Mouse (Mus musculus): ENCODE measurements around the gene Adamtsl1. TPM values are rescaled to one million over a fixed set of nuclear protein-coding genes. Genes with fewer than 3 reads are reported as not detected.

Gene Adamtsl1
- polyA plus RNA-seq, 1 experiment, result 3.2 TPM

DNA sequence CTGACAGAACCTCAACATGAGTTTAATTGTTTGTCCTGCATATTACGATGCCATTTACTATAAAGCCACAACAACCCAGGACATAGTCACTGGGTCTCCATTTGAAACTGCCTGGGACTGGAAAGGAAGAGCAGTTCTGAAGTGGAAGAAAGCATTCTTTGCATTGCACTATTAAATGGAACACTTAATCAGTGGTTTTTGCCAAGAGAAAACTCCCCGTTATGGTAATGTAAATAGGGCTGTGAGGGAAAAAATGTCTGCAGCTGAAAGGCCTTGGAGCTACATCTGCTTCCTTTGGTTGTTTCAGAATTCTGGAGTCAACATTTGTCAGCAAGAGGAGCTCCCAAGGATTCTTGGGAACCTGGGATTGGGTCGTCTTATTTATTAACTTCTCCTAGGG lies 462.2 kb downstream of the Adamtsl1 start:
- Histone ChIP-seq H3K4me3 (ENCODE audit: insufficient read depth, low read depth, low read length) (no peak overlapping the region), H3K27ac (replicated peaks; ENCODE audit: low read depth, low read length) (no peak overlapping the region), H3K4me1 (ENCODE audit: control insufficient read depth, insufficient read depth, insufficient read length, low read length) (no peaks in the 10 kb centered on the region)

DNA sequence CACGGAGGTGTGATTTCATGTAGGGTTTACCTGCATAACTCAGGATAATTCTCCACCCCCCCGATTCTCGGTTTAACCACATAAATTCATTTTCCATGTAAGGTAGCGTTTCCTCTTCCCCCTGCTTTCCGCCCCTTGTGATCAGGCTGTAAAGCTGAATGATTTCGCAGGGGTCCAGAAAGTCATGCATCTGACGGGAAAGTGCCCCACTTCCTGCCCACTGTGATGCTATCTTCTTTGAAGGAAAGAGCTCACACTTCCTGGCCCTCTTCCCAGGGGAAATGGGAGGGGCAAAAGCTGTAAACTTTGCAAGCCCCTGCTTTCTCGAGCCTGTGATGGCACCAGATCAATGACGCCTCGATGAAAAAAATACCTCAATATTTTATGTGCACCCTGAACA lies 465.2 kb downstream of the Adamtsl1 start:
- H3K27ac ChIP-seq (replicated peaks; ENCODE audit: low read depth, low read length), result no peak overlapping the region
- no peaks in the 10 kb centered on the region for H3K4me1 ChIP-seq (ENCODE audit: control insufficient read depth, insufficient read depth, insufficient read length, low read length)
- no peak overlapping the region for H3K4me3 ChIP-seq (ENCODE audit: insufficient read depth, low read depth, low read length)

DNA sequence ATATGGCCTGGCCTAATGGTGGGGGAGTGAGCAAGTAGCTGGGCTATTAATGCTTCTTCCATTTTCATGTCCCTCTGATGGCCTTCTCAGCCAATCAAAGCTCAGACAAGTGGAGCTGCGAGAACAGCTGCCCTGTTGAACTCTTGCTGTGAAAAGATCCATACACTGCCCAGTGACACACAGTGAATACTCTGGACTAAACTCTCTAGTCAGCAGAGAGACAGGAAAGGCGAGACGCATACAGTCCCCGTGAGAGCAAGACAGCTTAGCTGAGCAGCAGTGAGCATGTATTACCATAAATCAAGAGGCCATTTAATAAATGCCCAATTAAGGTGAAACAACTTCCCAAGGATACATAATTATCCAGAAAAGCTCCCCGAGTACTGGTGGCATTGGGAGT lies 492.6 kb downstream of the Adamtsl1 start:
- Histone ChIP-seq H3K4me3 (ENCODE audit: insufficient read depth, low read depth, low read length) (no peak overlapping the region), H3K4me1 (ENCODE audit: control insufficient read depth, insufficient read depth, insufficient read length, low read length) (no peaks in the 10 kb centered on the region)

GRCm38 (mm10) chr4:86013640-86014039 lies 499.7 kb downstream of the Adamtsl1 start:
- no peak overlapping the region for H3K4me3 ChIP-seq (ENCODE audit: insufficient read depth, low read depth, low read length)
- no peaks in the 10 kb centered on the region for H3K4me1 ChIP-seq (ENCODE audit: control insufficient read depth, insufficient read depth, insufficient read length, low read length)

More for the DNA sequence above, 492.6 kb downstream of the Adamtsl1 start:
- no peak overlapping the region for H3K27ac ChIP-seq (replicated peaks; ENCODE audit: low read depth, low read length)

GRCm38 (mm10) chr4:86018928-86019327 lies 505.0 kb downstream of the Adamtsl1 start:
- H3K4me1 ChIP-seq (ENCODE audit: control insufficient read depth, insufficient read depth, insufficient read length, low read length), result no peaks in the 10 kb centered on the region; the same call in 1 of the 2 replicates
- H3K27ac ChIP-seq (replicated peaks; ENCODE audit: low read depth, low read length), result no peak overlapping the region
- H3K4me3 ChIP-seq (ENCODE audit: insufficient read depth, low read depth, low read length), result no peak overlapping the region

More at GRCm38 (mm10) chr4:86013640-86014039, 499.7 kb downstream of the Adamtsl1 start:
- H3K27ac ChIP-seq (replicated peaks; ENCODE audit: low read depth, low read length), result no peak overlapping the region

GRCm38 (mm10) chr4:86019586-86019985 lies 505.6 kb downstream of the Adamtsl1 start:
- no peak overlapping the region for H3K4me3 ChIP-seq (ENCODE audit: insufficient read depth, low read depth, low read length)
- no peak overlapping the region for H3K27ac ChIP-seq (replicated peaks; ENCODE audit: low read depth, low read length)
- H3K4me1 ChIP-seq (ENCODE audit: control insufficient read depth, insufficient read depth, insufficient read length, low read length), result no peaks in the 10 kb centered on the region; the same call in 1 of the 2 replicates

GRCm38 (mm10) chr4:86020372-86021090 lies 506.6 kb downstream of the Adamtsl1 start:
- Histone ChIP-seq H3K4me3 (ENCODE audit: insufficient read depth, low read depth, low read length) (no peak overlapping the region), H3K27ac (replicated peaks; ENCODE audit: low read depth, low read length) (no peak overlapping the region), H3K4me1 (ENCODE audit: control insufficient read depth, insufficient read depth, insufficient read length, low read length) (no peaks in the 10 kb centered on the region; the same call in 1 of the 2 replicates)

GRCm38 (mm10) chr4:86024573-86025160 lies 510.7 kb downstream of the Adamtsl1 start:
- Histone ChIP-seq H3K4me1 (ENCODE audit: control insufficient read depth, insufficient read depth, insufficient read length, low read length) (no peaks in the 10 kb centered on the region; the same call in 1 of the 2 replicates), H3K4me3 (ENCODE audit: insufficient read depth, low read depth, low read length) (no peak overlapping the region)

DNA sequence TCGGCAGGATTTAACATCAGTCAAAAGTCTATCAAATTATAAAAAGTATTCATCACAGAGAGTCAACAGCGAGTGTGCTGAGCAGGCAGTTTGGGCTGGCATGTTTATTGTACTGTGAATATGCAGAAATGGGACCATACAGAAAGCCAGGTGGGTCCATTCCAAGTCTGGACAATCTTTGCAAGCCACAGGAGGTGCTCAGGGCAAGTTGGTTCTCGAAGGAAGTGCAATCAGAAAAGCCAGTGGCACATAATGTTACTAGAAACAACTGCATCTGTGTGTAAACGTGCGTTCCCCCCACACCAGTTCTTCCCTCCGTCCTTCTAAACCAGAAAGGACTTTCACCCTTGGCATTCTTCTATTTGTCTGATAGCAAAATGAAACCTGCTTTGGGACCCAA lies 515.5 kb downstream of the Adamtsl1 start:
- 0 out of 2 replicates have a peak, but pooled peaks cover 2% of the 10 kb centered on the region for H3K4me1 ChIP-seq (ENCODE audit: control insufficient read depth, insufficient read depth, insufficient read length, low read length)
- no peak overlapping the region for H3K4me3 ChIP-seq (ENCODE audit: insufficient read depth, low read depth, low read length)
- H3K27ac ChIP-seq (replicated peaks; ENCODE audit: low read depth, low read length), result no peak overlapping the region

More at GRCm38 (mm10) chr4:86024573-86025160, 510.7 kb downstream of the Adamtsl1 start:
- no peak overlapping the region for H3K27ac ChIP-seq (replicated peaks; ENCODE audit: low read depth, low read length)

- Histone ChIP-seq H3K4me3 (ENCODE audit: insufficient read depth, low read depth, low read length) (no peak overlapping the region), H3K27ac (replicated peaks; ENCODE audit: low read depth, low read length) (no peak overlapping the region; the same call in 1 of the 2 replicates)
Measured at GRCm38 (mm10) chr4:86030208-86030607, 516.2 kb downstream of the Adamtsl1 start.

DNA sequence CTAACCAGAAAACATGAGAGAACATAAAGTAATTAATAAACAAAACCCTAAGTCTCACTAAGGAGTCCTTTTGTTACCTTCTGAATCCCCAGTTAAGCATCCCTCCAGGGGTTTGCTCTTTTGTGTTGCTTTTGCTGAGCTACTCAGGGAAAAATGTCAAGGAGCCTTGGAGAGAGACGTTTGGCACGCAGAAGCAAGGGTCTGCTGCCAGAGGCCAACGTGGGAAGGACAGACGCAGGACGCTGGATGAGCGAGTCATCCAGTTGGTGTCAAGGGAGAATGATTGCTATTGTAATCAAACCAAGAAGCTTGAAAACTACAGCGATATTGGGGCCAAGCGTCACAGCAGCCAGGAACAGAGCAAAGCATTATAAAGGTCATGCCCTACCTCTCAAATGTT lies 517.1 kb downstream of the Adamtsl1 start:
- H3K4me3 ChIP-seq (ENCODE audit: insufficient read depth, low read depth, low read length), result no peak overlapping the region
- H3K4me1 ChIP-seq (ENCODE audit: control insufficient read depth, insufficient read depth, insufficient read length, low read length), result 0 out of 2 replicates have a peak, but pooled peaks cover 2% of the 10 kb centered on the region
- H3K27ac ChIP-seq (replicated peaks; ENCODE audit: low read depth, low read length), result no peak overlapping the region

More at GRCm38 (mm10) chr4:86030208-86030607, 516.2 kb downstream of the Adamtsl1 start:
- H3K4me1 ChIP-seq (ENCODE audit: control insufficient read depth, insufficient read depth, insufficient read length, low read length), result 0 out of 2 replicates have a peak, but pooled peaks cover 2% of the 10 kb centered on the region

DNA sequence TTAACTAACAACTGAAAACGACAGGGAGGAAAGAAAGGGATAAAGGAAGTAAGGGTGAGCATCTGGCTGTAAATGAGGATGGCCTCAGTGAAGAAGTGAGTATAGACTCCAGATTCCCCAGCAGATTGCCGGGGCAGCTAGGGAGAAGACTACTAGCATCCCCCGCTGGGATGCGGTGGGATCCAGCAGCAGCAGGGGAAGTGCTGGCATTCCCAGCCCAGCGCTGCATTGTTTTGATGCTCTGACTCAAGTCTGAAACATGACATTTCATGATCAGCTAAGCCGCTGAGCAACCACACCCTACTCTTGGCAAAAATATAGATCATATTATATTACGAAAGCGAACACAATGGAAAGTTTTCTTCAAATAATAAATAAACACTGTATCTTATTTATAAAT lies 526.9 kb downstream of the Adamtsl1 start:
- no peak overlapping the region for H3K27ac ChIP-seq (replicated peaks; ENCODE audit: low read depth, low read length)
- H3K4me3 ChIP-seq (ENCODE audit: insufficient read depth, low read depth, low read length), result no peak overlapping the region
- no peaks in the 10 kb centered on the region for H3K4me1 ChIP-seq (ENCODE audit: control insufficient read depth, insufficient read depth, insufficient read length, low read length)

DNA sequence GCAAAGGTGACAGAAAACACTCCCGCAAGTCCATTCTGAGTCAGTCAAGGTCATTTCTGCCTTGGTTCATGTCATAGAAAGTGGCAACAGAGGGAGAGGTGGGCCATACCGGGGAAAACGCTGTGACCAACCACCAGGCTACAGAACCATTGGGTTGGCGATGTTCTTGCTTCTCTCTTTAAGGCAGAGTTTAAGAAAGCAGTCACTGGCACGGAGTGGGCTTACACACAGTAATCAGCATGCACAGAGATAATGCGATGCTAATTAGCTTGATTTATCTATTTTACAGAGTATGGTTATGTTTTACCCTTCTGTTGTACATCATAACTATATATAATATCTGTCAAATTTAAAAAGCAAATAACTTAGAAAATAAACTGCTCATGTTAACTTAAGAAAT lies 531.5 kb downstream of the Adamtsl1 start:
- H3K27ac ChIP-seq (replicated peaks; ENCODE audit: low read depth, low read length), result no peak overlapping the region
- no peaks in the 10 kb centered on the region for H3K4me1 ChIP-seq (ENCODE audit: control insufficient read depth, insufficient read depth, insufficient read length, low read length)
- no peak overlapping the region for H3K4me3 ChIP-seq (ENCODE audit: insufficient read depth, low read depth, low read length)

- Histone ChIP-seq H3K4me1 (ENCODE audit: control insufficient read depth, insufficient read depth, insufficient read length, low read length) (no peaks in the 10 kb centered on the region), H3K4me3 (ENCODE audit: insufficient read depth, low read depth, low read length) (no peak overlapping the region), H3K27ac (replicated peaks; ENCODE audit: low read depth, low read length) (no peak overlapping the region)
Measured at GRCm38 (mm10) chr4:86045876-86046275, 531.9 kb downstream of the Adamtsl1 start.

DNA sequence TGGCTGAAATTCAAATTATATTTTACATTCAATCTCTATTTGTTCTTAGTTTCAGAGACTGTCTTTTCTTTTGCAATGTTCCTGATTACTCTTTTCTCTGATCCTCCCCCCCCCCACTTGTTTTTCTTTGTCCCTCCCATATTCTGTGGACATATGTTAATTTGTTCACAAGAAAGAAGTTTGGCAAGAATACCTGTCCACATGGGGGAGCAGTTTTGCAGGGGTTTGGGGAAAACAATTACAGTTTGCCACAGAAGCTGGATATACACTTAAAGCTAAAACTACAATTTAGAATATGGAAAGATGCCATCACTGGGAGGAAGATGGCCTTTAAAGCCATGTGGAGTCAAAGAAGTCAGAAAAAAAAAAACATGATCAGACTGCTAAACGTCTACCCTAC lies 532.9 kb downstream of the Adamtsl1 start:
- H3K4me1 ChIP-seq (ENCODE audit: control insufficient read depth, insufficient read depth, insufficient read length, low read length), result no peaks in the 10 kb centered on the region
- H3K27ac ChIP-seq (replicated peaks; ENCODE audit: low read depth, low read length), result no peak overlapping the region
- no peak overlapping the region for H3K4me3 ChIP-seq (ENCODE audit: insufficient read depth, low read depth, low read length)

All from brown adipose tissue, adult 24 weeks (tissue).